Mouse (Mus musculus): Measurements from ENCODE around the gene Ngrn. TPM values are rescaled to one million over a fixed set of nuclear protein-coding genes. Genes with fewer than 3 reads are reported as not detected.

The Ngrn gene
- polyA plus RNA-seq (2012; rRNA removed): 67.1 and 70.8 TPM in 2 replicates

- peak; percentile 85 to 86 for DNase-seq
- no peaks in the 10 kb centered on the region for H3K4me1 ChIP-seq (ENCODE audit: control insufficient read depth, insufficient read depth, low read length)
These were observed at the start of gene Ngrn for GRCm38 (mm10) chr7:80260625-80261371. Gene Ngrn, plus strand, starts transcription at chr7:80261215.

GRCm38 (mm10) chr7:80213604-80214003 is 47.4 kb upstream of the Ngrn start:
- H3K4me3 ChIP-seq (replicated peaks; ENCODE audit: insufficient read depth, low read depth, low read length): no peak overlapping the region
- peaks cover 5% of the 10 kb centered on the region; the same call in 1 of the 2 replicates for H3K4me1 ChIP-seq (ENCODE audit: control insufficient read depth, insufficient read depth, low read length)
- no peak overlapping the region for H3K27ac ChIP-seq (ENCODE audit: insufficient read depth, low read length)
- no peaks in the 10 kb centered on the region for H3K27me3 ChIP-seq (ENCODE audit: control insufficient read depth, insufficient read depth, low read length)
- 61% methylated on average over 7 of the region's 7 CpGs for WGBS
- no peak for TF ChIP-seq POLR2A (IDR thresholded peaks at IDR 0.05; ENCODE audit: borderline replicate concordance, insufficient read depth, low read length)
- TF ChIP-seq CTCF (IDR thresholded peaks at IDR 0.05; ENCODE audit: borderline replicate concordance, insufficient read depth, low read depth, low read length): no peak
- no peak for DNase-seq

More at GRCm38 (mm10) chr7:80260625-80261371, at the start of gene Ngrn:
- H3K27me3 ChIP-seq (ENCODE audit: control insufficient read depth, insufficient read depth, low read length): no peaks in the 10 kb centered on the region
- H3K27ac ChIP-seq (ENCODE audit: insufficient read depth, low read length): peak within 1 kb of the TSS; percentile 29
- 27% methylated on average over 40 of the region's 40 CpGs for WGBS
- TF ChIP-seq CTCF (IDR thresholded peaks at IDR 0.05; ENCODE audit: borderline replicate concordance, insufficient read depth, low read depth, low read length) (no peak), POLR2A (IDR thresholded peaks at IDR 0.05; ENCODE audit: borderline replicate concordance, insufficient read depth, low read length) (peak; percentile 89)
- peak within 1 kb of the TSS; percentile 86 for H3K4me3 ChIP-seq (replicated peaks; ENCODE audit: insufficient read depth, low read depth, low read length)

- DNase-seq: no peak
- Histone ChIP-seq H3K27ac (ENCODE audit: insufficient read depth, low read length) (no peak overlapping the region), H3K27me3 (ENCODE audit: control insufficient read depth, insufficient read depth, low read length) (no peaks in the 10 kb centered on the region), H3K4me1 (ENCODE audit: control insufficient read depth, insufficient read depth, low read length) (no peaks in the 10 kb centered on the region), H3K4me3 (replicated peaks; ENCODE audit: insufficient read depth, low read depth, low read length) (no peak overlapping the region)
- WGBS: 89% methylated on average over 8 of the region's 8 CpGs
- no peak for TF ChIP-seq CTCF (IDR thresholded peaks at IDR 0.05; ENCODE audit: borderline replicate concordance, insufficient read depth, low read depth, low read length)
- no peak for TF ChIP-seq POLR2A (IDR thresholded peaks at IDR 0.05; ENCODE audit: borderline replicate concordance, insufficient read depth, low read length)
These were observed 46.6 kb upstream of the Ngrn start for GRCm38 (mm10) chr7:80214459-80214858.

GRCm38 (mm10) chr7:80215398-80215797 is 45.6 kb upstream of the Ngrn start:
- WGBS: 13% methylated on average over 4 of the region's 4 CpGs
- H3K27me3 ChIP-seq (ENCODE audit: control insufficient read depth, insufficient read depth, low read length): no peaks in the 10 kb centered on the region
- H3K27ac ChIP-seq (ENCODE audit: insufficient read depth, low read length): no peak overlapping the region
- DNase-seq: peak; percentile 62 to 78
- TF ChIP-seq CTCF (IDR thresholded peaks at IDR 0.05; ENCODE audit: borderline replicate concordance, insufficient read depth, low read depth, low read length) (peak; percentile 86), POLR2A (IDR thresholded peaks at IDR 0.05; ENCODE audit: borderline replicate concordance, insufficient read depth, low read length) (no peak)
- H3K4me3 ChIP-seq (replicated peaks; ENCODE audit: insufficient read depth, low read depth, low read length): no peak overlapping the region
- no peaks in the 10 kb centered on the region for H3K4me1 ChIP-seq (ENCODE audit: control insufficient read depth, insufficient read depth, low read length)

GRCm38 (mm10) chr7:80216566-80216965 is 44.4 kb upstream of the Ngrn start:
- no peak for TF ChIP-seq POLR2A (IDR thresholded peaks at IDR 0.05; ENCODE audit: borderline replicate concordance, insufficient read depth, low read length)
- TF ChIP-seq CTCF (IDR thresholded peaks at IDR 0.05; ENCODE audit: borderline replicate concordance, insufficient read depth, low read depth, low read length): no peak
- 42% methylated on average over 8 of the region's 8 CpGs for WGBS
- Histone ChIP-seq H3K4me1 (ENCODE audit: control insufficient read depth, insufficient read depth, low read length) (no peaks in the 10 kb centered on the region), H3K27ac (ENCODE audit: insufficient read depth, low read length) (no peak overlapping the region), H3K27me3 (ENCODE audit: control insufficient read depth, insufficient read depth, low read length) (no peaks in the 10 kb centered on the region), H3K4me3 (replicated peaks; ENCODE audit: insufficient read depth, low read depth, low read length) (no peak overlapping the region)
- peak in 1 of 2 experiments; percentile 49 for DNase-seq

GRCm38 (mm10) chr7:80218666-80219065 is 42.3 kb upstream of the Ngrn start:
- no peak for DNase-seq
- no peak for TF ChIP-seq POLR2A (IDR thresholded peaks at IDR 0.05; ENCODE audit: borderline replicate concordance, insufficient read depth, low read length)
- TF ChIP-seq CTCF (IDR thresholded peaks at IDR 0.05; ENCODE audit: borderline replicate concordance, insufficient read depth, low read depth, low read length): no peak
- H3K27me3 ChIP-seq (ENCODE audit: control insufficient read depth, insufficient read depth, low read length): no peaks in the 10 kb centered on the region
- H3K4me1 ChIP-seq (ENCODE audit: control insufficient read depth, insufficient read depth, low read length): no peaks in the 10 kb centered on the region
- 91% methylated on average over 9 of the region's 9 CpGs for WGBS
- H3K4me3 ChIP-seq (replicated peaks; ENCODE audit: insufficient read depth, low read depth, low read length): no peak overlapping the region
- no peak overlapping the region for H3K27ac ChIP-seq (ENCODE audit: insufficient read depth, low read length)

GRCm38 (mm10) chr7:80220237-80220797 is 40.7 kb upstream of the Ngrn start:
- Histone ChIP-seq H3K27ac (ENCODE audit: insufficient read depth, low read length) (no peak overlapping the region), H3K27me3 (ENCODE audit: control insufficient read depth, insufficient read depth, low read length) (no peaks in the 10 kb centered on the region), H3K4me3 (replicated peaks; ENCODE audit: insufficient read depth, low read depth, low read length) (no peak overlapping the region), H3K4me1 (ENCODE audit: control insufficient read depth, insufficient read depth, low read length) (no peaks in the 10 kb centered on the region)
- TF ChIP-seq CTCF (IDR thresholded peaks at IDR 0.05; ENCODE audit: borderline replicate concordance, insufficient read depth, low read depth, low read length): no peak
- no peak for TF ChIP-seq POLR2A (IDR thresholded peaks at IDR 0.05; ENCODE audit: borderline replicate concordance, insufficient read depth, low read length)
- WGBS: 93% methylated on average over 9 of the region's 9 CpGs
- DNase-seq: no peak

All from cerebellum, adult 2 months (tissue).